Mouse (Mus musculus) inflammation-experienced regulatory T-cells, adult 16 weeks (primary cell): ENCODE results near the gene Sptssa. TPM values are rescaled to one million over a fixed set of nuclear protein-coding genes. Genes with fewer than 3 reads are reported as not detected.

ENCODE experiments used
- polyA plus RNA-seq: library from polyadenylated mRNA; unstranded; fragments of 100-300 nt; shearing (Covaris generic); gene quantifications from one replicate; pipeline ENCODE4 v1.2.1, GENCODE M21; 2017

Sptssa gene
- 220 TPM for polyA plus RNA-seq

GRCm38 (mm10) chr12:54656396-54657171 is at the start of gene Sptssa:
Gene Sptssa, minus strand, starts transcription at chr12:54656573.

DNA sequence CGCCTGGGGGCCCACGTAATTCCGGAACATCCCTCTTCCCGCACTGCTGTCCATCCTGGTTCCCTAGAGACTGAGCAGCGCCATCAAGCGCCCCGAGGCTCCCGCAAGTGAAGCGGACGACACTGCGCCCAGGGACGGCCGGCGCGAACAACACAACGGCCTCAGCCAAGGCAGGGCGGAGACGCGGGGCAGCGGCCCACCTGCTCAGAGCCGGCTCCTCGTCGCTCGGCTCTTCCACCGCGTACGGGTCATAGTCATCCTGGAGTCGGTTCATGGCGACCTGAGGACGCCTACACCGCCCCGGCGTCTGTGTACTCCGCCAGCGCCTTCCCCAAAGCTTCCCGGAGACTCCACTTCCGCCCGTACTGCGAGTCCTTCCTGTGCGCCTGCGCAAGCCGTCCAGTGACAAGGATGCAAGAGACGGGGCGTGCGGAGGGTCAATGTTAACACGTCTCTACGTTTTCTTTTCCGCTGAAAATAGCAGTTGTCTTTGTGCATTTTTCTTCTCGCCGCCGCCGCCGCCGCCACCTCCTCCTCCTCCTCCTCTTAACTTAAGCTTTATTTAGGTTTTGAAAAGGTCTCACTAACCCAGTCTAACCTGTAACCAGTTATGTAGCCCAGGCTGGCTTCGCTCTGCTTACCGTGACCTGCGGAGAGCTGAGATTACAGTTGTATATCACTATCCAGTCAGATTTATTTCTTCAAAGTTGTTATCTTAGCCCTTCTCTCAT is 39.3 kb upstream of the Sptssa start, which contains the start of gene Eapp:
Gene Eapp, minus strand, starts transcription at position 387 of the 731 bp plus-strand sequence.

Other genes starting within 250 kb of the Sptssa start
- gene Eapp, start 39.3 kb upstream of the Sptssa start, polyA plus RNA-seq, result 103 TPM
- 129 TPM for gene Snx6, start 139.1 kb upstream of the Sptssa start, polyA plus RNA-seq
- 33.8 TPM for gene Cfl2, start 206.3 kb upstream of the Sptssa start, polyA plus RNA-seq